Mouse (Mus musculus) inflammation-experienced regulatory T-cells, adult 6 months (primary cell): ENCODE measurements around the gene Mrpl38. TPM values are rescaled to one million over a fixed set of nuclear protein-coding genes. Genes with fewer than 3 reads are reported as not detected.

Experiments
- ATAC-seq: one replicate; pipeline ENCODE4 v1.8.0; 2017
- polyA plus RNA-seq, 3 experiments: library from polyadenylated mRNA; unstranded; fragments of 100-300 nt; shearing (Covaris generic); gene quantifications; one replicate each; pipeline ENCODE4 v1.2.1; 2017

Gene Mrpl38
- 10 to 100 TPM; 14.3 to 30.6 (median 28.0) TPM for polyA plus RNA-seq

DNA sequence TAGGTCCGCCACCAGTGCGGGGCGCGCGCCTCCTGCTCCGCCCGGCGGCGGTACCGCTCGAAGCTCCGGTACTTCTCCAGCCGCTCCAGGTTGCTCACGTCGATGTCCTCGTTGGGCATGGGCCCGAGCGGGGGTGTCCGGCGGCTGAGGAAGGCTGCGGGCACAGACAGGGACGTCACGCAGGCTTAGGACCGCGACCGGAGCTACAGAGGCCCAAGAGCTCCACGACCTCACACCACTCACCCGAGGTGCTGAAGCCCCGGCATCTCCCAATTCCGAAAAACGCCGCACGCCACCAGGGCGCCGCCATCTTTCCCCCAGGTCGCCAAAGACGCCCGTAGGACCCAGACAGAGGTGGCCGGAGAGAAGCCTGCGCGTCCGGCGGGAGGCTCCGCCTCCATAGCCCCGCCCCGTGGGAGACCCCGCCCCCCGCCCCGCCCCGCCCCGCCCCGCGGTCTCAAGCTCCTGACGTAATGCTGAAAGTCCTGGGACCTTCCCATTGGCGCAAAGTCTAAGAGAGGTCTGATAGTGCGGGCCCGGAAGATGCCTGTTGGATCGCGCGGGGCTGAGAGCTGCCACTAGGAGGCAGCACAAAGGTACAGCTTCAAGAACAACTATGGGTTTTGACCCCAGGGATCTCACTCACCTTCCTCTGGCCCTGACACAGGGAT is at the start of gene Mrpl38:
TSS of gene Mrpl38 (minus strand) at position 401 of the 671 bp plus-strand sequence.
- ATAC-seq: peak; percentile 99

DNA sequence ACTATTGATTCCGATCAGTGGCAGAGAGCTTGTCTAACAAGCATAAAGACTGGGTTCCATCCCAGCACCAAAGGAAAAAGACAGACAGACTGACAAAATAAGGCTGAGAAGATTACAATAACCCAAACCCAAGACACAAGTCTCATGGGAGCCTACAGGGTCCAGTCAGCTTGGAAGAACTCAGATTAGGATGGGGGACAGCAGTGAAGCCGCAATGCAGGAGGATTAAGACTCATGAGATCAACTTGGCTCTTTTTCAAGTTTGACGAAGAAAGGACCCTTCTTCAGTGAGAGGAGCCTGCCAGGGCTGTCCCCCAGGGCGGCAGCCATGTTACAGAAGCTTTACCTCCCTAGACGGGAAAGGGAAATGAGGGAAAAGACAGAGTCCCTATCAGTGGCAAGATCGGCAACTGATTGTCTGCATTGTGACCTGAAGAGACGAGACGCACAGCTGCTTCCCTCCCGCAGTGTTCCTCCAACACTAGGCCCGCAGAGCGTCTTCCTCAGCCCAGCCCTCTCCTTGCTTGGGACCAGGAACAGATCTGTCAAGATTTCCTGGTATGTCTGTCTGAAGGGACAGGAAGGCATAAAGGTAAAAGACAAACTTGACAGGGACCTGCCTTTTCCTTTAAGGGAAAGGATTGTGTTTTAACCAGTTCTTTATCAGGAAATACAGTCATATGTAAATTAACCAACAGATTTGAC is 48.7 kb upstream of the Mrpl38 start:
- ATAC-seq: no peak

DNA sequence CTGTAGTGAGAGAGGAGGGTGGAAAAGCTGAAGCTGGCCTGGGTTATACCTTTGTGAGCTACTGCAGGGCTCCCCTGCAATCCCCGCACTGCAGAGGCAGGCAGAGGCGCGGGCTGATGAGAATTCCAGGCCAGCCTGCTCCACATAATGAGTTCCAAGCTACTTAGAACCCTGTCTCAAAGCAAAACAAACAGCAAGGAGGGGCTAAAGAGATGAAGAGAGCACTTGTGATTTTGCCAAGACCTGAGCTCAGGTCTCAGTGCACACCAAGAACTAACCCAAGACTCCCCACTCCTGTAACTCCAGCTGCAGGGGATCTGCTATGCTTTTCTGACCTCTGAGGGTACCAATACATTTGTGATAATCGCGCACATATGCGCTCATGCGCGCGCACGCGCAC is 47.7 kb upstream of the Mrpl38 start:
- no peak for ATAC-seq

DNA sequence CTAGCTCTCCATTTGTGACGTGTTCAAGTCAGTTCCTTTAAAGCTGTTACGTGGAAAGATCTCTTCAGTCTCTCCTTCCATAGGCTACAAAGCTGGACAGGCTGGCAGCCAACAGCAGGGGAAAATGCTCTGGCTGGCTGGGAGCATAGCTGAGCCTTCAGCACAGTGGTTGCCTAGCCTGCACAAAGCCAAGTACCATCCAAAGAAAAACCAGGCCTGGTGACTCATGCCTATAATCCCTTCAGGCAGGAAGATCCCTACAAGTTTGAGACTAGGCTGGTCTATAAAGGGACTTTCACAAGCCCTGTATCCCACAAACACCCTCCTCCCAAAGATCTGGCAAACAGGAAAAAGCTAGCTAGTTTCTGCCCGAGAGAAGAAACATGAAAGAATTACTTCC is 47.2 kb upstream of the Mrpl38 start:
- no peak for ATAC-seq

DNA sequence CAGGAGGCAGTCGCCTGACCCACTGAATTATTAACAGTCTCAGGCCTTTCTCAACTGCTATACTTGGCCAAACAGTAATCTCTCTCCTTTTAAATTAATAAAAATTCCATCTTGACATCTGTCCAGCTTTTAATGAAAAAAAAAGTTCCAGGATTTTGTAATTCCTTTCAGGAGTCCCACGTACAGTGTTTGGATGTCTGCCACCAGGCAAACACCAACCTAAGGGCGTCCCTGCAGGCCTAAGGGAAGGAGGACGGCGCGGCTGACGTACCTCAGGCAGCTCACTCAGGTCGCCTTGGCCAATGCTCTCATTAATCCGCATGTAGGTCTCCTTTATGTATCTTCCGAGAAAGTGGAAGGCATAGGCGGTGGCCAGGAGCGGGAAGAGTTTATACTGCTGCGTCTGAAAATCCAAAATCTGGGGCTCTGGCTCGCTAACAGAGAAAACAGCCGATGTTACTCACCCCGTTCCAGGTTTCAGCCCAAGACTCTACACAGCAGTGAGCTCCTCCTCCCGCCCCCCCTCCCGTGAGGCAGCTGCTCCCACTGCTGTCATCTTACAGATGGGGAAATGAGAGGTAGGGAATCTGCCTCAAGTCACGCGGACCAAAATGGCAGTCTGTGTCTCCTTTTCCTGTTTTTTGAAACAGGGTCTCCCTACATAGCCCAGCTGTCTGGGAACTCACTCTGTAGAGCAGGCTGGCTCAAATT is 39.9 kb upstream of the Mrpl38 start:
- no peak for ATAC-seq

DNA sequence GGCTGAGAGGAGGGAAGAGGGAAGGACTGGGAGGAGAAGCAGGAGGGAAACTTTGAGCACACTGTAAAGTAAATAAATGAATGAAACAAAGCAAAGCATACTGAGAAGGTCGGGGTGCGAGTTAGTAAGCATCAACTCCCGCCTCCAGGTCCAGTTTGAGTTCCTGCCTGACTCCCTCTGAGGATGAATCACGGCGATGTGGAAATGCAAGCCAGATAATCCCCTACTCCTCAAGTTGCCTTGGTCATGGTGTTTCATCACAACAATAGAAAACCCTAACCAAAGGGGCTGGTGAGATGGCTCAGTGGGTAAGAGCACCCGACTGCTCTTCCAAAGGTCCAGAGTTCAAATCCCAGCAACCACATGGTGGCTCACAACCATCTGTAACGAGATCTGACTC is 37.3 kb upstream of the Mrpl38 start:
- ATAC-seq: no peak

DNA sequence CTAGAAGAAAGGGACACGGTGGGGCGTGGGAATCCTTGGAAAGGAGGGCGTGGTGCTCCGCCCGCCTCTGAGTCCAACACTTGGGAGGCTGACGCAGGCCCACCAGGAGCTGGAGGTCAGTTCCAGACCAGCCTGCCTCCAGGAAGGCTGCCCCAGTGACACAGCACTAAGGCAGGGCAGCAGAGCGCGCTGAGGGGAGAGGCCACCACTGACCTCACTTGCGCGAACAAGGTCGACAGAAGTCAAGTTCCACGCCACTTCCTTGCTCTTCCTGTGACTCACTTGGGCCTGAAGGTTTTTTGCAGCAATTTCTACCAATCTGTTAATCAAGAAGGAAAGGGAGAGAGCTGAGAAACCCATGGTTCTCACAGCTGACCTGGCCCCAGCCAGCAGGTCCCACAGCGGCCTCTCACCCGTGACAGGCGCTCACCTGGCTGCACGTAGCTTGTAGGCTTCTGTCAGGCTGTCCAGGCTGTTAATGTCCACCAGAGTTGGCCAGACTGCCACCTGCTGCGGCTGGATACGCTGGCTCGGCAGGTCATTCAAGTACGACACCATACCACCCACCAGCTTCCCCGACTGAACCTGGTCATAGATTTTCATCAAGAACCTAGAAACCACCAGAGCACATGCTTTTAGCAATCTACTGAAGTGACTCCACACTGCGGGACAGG is 36.2 kb upstream of the Mrpl38 start:
- no peak for ATAC-seq

DNA sequence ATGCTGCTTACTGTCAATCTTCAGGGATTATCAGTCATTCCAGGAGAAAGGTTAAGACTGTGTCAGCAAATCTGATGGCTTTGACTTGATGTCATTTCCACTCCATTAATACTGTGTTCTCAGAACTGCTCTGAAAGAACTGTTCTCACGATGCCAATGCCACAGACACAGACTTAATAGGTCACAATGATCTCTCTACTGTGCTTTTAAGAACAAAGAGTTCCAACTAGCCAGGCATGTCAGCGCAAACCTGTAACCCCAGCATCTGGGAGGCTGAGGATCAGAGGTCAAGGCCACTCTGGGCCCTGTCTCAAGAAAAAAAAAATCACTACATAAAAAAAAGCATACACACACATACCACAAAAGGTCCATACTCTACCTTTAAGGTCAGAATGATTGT is 33.3 kb upstream of the Mrpl38 start:
- no peak for ATAC-seq

DNA sequence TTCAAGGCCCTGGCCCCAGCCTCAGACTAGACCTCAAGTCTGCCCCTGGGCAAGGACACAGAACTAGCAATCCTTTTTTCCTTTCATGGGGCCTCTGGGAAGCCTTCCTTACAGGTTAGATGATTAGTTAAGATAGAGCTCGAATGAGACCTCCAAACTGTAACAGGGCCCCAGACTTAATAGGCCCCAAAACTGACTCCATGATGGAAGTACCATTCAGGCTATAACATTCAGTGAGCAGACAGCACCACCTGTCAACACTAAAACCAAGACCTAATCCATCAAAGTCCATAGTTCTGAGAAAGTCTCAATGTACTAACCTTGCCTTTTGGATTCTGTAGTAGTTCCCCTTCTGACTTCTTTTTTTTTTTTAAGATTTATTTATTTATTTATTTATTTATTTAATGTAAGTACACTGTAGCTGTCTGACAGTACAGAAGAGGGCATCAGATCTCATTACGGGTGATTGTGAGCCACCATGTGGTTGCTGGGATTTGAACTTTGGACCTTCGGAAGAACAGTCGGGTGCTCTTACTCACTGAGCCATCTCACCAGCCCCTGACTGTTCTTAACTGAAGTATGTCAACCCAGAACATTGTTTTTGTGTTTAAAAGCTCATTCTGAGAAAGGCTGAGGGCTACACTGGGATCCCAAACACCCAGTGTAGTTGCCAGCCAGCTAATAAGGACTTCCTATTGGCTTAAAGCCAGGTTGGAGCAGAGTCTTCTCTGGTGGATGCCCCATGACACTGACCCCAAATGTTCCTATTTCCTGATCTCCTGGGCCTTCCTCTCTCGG is 31.5 kb upstream of the Mrpl38 start:
- no peak for ATAC-seq

DNA sequence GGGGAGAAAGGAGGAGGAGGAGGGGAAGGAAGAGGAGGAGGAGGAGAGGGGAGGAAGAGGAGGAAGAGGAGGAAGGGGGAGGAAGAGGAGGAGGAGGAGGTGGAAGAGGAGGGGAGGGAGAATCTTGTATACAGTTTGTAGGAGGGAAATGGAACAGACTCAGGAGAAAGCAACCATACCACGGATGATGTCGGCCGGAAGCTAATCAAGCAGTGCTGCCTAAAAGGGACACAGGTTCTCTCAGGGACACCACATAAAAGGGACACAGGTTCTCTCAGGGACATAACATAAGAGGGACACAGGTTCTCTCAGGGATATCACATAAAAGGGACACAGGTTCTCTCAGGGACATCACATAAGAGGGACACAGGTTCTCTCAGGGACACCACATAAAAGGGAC is 30.5 kb upstream of the Mrpl38 start:
- no peak for ATAC-seq

DNA sequence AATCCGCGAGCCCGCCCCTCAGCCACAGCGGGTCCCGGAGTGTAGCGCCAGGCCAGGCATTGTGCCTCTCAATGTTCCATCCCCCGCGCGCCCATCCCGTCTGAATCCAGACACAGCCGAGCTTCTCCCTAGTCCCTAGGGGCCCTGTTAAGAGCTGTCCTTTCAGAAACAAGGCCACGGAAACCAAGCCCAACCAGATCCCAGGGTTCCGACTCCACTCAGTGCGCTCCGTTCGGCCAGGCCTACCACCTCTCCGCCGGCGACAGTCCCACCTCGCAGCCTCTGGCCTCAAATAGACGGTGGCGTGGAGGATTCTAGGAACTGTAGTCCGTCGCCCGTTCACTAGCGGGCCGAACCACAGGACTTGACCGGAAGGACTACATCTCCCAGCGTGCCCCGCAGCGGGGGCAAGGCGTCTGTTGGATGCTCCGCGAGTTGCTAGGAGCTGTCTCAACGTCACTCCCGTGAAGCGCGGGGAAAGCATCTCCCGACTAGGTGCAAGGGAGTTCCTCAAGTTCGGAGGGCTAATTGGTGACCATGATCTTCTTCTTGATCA is 29.3 kb upstream of the Mrpl38 start, which contains the start of gene Fbf1:
TSS of gene Fbf1 (minus strand) at position 283 of the 556 bp plus-strand sequence.
- peak; percentile 96 for ATAC-seq

DNA sequence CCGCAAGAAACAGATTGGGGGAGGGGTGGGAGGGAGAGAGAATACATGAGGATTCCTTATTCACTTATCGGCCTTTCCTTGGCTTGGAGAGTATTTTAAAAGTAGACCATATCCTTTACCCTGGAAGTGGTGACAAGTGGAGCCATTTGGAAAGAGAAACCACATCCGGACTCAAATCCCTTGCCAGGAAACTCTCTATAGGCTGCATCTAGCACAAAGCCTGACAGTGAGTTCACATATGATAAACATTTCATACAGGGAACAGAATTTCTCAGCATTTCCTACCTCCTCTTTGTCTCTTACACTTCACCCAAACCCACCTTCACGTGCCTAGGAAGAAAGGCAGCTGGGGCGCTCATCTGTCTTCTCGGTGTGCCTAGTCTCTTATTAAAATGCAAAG is 28.6 kb upstream of the Mrpl38 start:
- ATAC-seq: no peak

DNA sequence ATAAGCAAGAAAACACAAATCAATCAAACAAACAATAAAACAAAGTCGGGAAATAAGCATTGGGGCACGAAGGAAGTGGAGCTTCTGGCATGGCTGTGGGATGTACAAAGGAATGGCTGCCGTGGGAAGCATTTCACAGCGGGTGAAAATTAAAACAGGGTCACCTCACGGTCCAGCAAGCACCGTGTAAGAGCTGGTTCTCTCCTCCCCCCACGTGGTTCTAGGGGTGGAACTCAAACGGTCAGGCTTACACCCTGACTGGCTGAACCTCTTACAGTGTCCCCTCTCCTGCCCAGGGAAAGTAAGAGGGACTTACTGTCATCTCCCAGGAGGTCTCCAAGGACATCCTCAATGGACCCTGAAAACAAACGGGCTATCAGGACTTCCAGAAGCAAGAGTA is 24.3 kb upstream of the Mrpl38 start:
- ATAC-seq: no peak

DNA sequence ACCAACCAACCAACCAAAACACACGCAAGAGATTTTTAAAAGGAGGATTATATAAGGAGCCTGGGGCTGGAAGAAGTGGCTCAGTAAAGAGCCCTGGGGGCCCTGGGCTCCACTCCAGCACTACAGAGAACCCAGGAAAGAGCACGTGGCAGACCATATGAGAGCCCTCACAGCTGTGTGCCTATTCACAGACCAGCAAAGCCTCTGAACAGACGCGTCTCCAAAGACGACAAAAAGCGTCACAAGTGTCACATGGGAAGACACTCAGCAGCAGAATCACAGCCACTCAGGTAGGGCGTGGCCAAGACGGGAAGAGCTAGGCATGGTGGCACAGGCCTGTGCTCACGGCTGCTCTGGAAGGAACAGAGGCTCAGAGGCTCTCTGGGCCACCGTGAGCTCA is 23.5 kb upstream of the Mrpl38 start:
- no peak for ATAC-seq

DNA sequence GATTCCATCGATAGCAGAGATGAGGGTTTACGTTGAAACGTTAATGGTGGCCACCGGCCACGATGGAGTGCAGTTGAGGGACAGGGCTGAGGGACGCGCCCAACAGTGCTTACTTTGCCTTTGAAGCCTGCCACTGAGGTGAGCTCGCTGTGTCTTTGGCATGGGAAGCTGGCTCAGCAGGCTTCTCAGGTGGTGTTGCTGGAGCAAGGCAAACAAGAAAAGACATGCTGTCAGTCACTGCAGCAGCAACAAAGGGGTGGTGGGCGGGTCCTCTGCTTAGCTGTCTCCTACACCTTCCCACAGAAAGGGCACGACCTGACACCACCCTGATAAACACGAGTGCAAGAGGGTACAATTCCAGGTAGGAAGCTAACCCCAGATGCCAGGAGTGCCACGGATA is 22.6 kb upstream of the Mrpl38 start:
- ATAC-seq: no peak

DNA sequence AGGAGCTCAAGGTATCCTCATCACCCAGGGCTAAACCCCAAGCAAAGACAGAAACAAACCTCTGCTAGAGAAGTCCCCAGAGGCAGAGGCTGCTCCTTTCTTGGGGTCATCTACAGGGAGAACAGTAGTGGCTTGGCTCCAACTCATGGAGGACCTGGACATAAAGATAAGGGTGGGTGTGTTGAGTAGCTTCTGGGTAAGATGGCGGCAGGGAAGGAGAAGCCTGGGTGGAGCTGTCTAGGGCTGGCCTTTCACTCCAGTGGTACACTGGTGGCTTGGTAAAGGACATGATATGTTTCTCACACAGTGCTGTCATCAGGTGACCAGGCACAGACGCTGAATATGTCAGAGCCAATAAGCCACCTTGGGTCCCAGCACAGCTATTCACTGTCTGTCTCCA is 12.3 kb upstream of the Mrpl38 start:
- no peak for ATAC-seq

DNA sequence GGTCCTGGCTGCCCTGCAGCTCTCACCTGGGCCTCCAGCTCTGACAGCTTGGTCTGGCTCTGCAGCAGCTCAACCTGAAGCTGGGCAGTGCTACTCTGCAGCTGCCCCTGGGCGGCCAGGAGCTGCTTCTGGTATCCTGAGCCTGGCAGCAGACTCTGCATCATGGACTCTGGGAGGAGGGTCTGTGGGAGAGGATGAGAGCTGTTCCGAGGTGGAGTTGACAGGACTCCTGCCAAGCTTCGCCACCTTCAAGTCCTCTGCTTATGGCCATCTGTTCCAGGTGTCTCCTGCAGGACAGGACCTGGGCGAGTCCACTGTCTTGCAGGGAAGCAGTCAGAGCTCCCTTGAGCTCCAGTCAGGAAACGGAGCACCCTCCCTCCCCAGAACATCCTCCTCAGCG is 10.7 kb upstream of the Mrpl38 start:
- ATAC-seq: no peak

DNA sequence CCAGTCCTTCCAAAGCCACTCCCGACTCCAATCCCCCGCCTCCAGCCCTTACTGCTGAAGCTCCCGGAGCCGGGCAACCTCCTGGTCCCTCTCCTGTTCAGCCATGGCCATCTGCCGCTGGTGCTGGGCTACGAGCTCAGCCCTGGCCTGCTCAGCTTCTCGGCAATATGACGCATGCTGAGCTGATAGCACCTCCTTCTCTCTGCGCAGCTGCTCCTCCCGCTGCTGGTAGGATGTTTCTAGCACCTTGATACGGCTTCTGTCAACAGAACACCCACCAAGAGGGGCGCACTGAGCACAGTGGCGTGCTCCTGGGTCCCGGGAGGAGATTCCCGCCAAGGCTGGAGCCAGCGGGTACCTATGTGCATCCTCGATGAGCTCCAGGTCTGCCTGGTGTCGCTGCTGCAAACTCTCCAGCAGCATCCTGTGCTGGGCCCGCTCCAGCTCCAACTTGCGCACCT is 10.1 kb upstream of the Mrpl38 start:
- ATAC-seq: no peak

DNA sequence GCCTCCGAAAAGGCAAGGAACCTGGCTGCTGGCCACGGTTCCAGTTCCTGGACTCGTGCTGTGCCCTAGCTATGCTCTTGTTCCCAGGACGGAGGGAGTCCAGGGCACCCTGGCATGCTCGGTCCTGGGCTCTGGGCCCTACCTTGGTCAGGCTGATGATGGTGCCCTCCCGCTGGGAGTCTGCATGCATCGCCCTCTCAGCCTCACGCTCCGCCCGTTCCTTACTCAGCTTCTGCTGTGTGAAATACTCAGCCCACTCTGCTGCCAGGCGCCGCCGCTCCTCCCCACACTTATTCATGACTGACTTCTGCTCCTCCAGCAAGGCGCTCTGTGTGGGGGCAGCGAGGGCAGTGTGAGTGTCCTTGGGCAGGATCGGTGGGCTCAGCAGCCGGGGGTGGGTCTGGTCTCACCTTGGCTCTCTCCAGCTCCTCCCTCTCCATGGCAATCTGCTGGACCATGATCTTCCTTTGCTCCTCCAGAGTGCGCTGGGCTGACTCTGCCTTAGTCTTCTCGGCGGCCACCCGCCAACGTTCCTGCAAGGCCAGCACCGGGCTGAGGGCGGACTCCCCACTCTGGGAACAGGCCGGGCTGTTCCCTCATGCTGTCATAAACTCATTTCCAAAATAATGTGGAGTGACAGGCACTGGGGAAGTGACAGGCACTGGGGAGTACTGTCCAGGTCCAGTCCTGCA is 7.8 kb upstream of the Mrpl38 start:
- ATAC-seq: no peak

DNA sequence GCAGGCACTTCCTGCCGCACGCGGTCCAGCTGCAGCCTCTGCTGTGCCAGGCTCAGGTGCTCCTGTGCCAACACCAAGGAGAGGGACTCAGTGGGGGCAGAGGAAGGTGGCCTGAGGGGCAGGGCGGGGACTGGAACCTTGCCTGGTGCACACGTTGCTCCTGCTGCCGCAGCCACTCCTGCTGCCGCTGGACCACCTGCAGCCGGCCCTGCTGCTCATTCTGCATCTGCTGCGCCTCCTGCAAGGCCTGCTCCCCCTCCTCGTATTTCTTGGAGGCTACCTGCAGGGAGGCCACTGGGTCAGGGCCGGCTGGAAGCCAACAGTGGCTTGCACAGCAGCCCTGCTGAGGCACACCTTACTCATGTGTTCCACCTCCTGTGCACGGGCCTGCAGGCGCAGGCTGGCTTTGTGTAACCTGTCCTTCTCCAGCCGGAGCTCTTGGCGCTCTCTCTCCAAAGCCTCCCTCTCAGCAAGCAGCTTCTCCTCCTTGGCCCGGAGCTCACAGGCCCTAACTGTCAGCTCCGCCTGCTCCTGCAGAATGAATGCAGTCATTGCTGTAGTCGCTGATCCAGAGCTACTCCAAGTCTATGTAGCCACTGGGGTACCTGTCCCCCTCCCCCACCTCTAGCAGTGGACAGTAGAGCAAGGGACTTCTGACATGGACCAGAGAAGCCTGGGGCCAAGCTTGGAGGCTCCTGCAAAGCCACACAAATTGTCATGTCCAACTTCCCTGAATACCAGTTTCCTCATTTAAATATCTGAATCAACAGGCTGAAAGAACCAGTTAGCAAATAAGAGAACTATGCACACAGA is 7.0 kb upstream of the Mrpl38 start:
- ATAC-seq: no peak
